10 mouse cellular contexts compared by ENCODE assay signal in genomic region chr7:96869079-96869810, GRCm38 (mm10).
DNase-seq lines count a peak whose midpoint lies in the region; ATAC-seq and TF ChIP-seq lines count a peak whose summit lies in the region.
"Had no signal": no experiment of that assay in that cellular context is flagged by ENCODE, and none has a peak within 500 bp of the region (broad histone marks: within the 10 kb centered on the region; RNA-seq: fewer than 3 reads in every experiment).

No protein-coding gene starts in this region.

- H3K4me2 ChIP-seq in forebrain, embryonic 13.5 days: no peak overlapping the region
- peak overlapping the region; percentile 10; the same call in 1 of the 2 replicates for H3K4me2 ChIP-seq in forebrain, postnatal 0 days (ENCODE audit: low read depth)
- H3K4me2 ChIP-seq: lung, embryonic 15.5 days had no signal

- H3K4me3 ChIP-seq in forebrain, embryonic 13.5 days: no peak overlapping the region
- no peak overlapping the region for H3K4me3 ChIP-seq in forebrain, embryonic 10.5 days
- H3K4me3 ChIP-seq in forebrain, postnatal 0 days (ENCODE audit: low read depth, low read length): no peak overlapping the region
- H3K4me3 ChIP-seq: erythroblast, embryonic 14.5 days; lung, embryonic 15.5 days had no signal

- peak overlapping the region; percentile 82 for H3K27ac ChIP-seq in forebrain, embryonic 13.5 days
- no peak overlapping the region for H3K27ac ChIP-seq in forebrain, embryonic 10.5 days
- H3K27ac ChIP-seq in forebrain, postnatal 0 days (ENCODE audit: low read depth, low read length): peak overlapping the region; percentile 57
- H3K27ac ChIP-seq: lung, embryonic 15.5 days had no signal

- TF ChIP-seq CTCF in brain, embryonic 14.5 days (IDR thresholded peaks at IDR 0.05; ENCODE audit: borderline replicate concordance, extremely low read depth, insufficient read depth, insufficient read length): no peak
- no peak; the same call in 1 of the 2 replicates for TF ChIP-seq CTCF in forebrain, postnatal 0 days (IDR thresholded peaks at IDR 0.05; ENCODE audit: low read depth)

- H3K27me3 ChIP-seq in forebrain, embryonic 13.5 days: no peaks in the 10 kb centered on the region
- no peaks in the 10 kb centered on the region for H3K27me3 ChIP-seq in forebrain, embryonic 10.5 days (ENCODE audit: poor library complexity, severe bottlenecking)
- no peaks in the 10 kb centered on the region for H3K27me3 ChIP-seq in forebrain, postnatal 0 days (ENCODE audit: insufficient read depth, low read length)
- H3K27me3 ChIP-seq: lung, embryonic 15.5 days had no signal

- no peak for TF ChIP-seq POLR2A in brain, embryonic 14.5 days (IDR thresholded peaks at IDR 0.05; ENCODE audit: borderline replicate concordance, extremely low read depth, insufficient read depth, insufficient read length, poor library complexity, severe bottlenecking)

- peaks cover 51% of the 10 kb centered on the region for H3K36me3 ChIP-seq in forebrain, embryonic 13.5 days (ENCODE audit: poor library complexity, severe bottlenecking)
- peaks cover 87% of the 10 kb centered on the region for H3K36me3 ChIP-seq in forebrain, embryonic 10.5 days (replicated peaks)
- H3K36me3 ChIP-seq in forebrain, postnatal 0 days (ENCODE audit: insufficient read depth): peaks cover 12% of the 10 kb centered on the region

- WGBS in forebrain, embryonic 13.5 days: 69% methylated on average over 16 of the region's 16 CpGs
- WGBS in forebrain, embryonic 10.5 days: 91% methylated on average over 16 of the region's 16 CpGs
- WGBS in forebrain, postnatal 0 days: 46% methylated on average over 16 of the region's 16 CpGs

- peak; percentile 78 for ATAC-seq in forebrain, embryonic 13.5 days
- ATAC-seq in forebrain, postnatal 0 days: peak; percentile 90

- no peaks in the 10 kb centered on the region for H3K9me3 ChIP-seq in forebrain, embryonic 13.5 days (replicated peaks)
- H3K9me3 ChIP-seq in forebrain, embryonic 10.5 days: no peaks in the 10 kb centered on the region
- H3K9me3 ChIP-seq in forebrain, postnatal 0 days (ENCODE audit: low read length): no peaks in the 10 kb centered on the region
- H3K9me3 ChIP-seq: lung, embryonic 15.5 days had no signal

- DNase-seq in forebrain, embryonic 10.5 days (ENCODE audit: extremely low spot score, low spot score): no peak
- DNase-seq in brain, embryonic 14.5 days (ENCODE audit: low read depth): peak; percentile 95
- peak; percentile 86 for DNase-seq in forebrain, postnatal 0 days
- peak; percentile 42 to 64 for DNase-seq in left cerebral cortex, postnatal 36 days (ENCODE audit: low spot score in 2 of 2)
- DNase-seq in ovary, postnatal 36 days (ENCODE audit: low spot score): no peak
- DNase-seq in adrenal gland, postnatal 14 days: no peak
- DNase-seq in thymus, postnatal 36 days: no peak

- H3K4me1 ChIP-seq in forebrain, embryonic 13.5 days: peaks cover 49% of the 10 kb centered on the region
- H3K4me1 ChIP-seq in forebrain, embryonic 10.5 days: peaks cover 15% of the 10 kb centered on the region
- peaks cover 16% of the 10 kb centered on the region for H3K4me1 ChIP-seq in forebrain, postnatal 0 days (ENCODE audit: insufficient read depth)

- H3K9ac ChIP-seq in forebrain, embryonic 13.5 days: no peak overlapping the region
- no peak overlapping the region for H3K9ac ChIP-seq in forebrain, postnatal 0 days
- H3K9ac ChIP-seq: lung, embryonic 15.5 days had no signal

- intact Hi-C loops in left cerebral cortex, postnatal 36 days (cut with DNase I): no loop called here

Comparison
In these comparisons a context has a peak if more than half of its experiments do, and no peak if none do; other contexts are left out.
1. DNase-seq: peak in brain, embryonic 14.5 days (single experiment), forebrain, postnatal 0 days (single experiment) and left cerebral cortex, postnatal 36 days (2 of 2); none in forebrain, embryonic 10.5 days (single experiment), ovary, postnatal 36 days (single experiment), adrenal gland, postnatal 14 days (single experiment) and thymus, postnatal 36 days (0 of 2).